Mouse (Mus musculus) c-Kit-positive CD71-positive TER-119-negative erythroid progenitor cells, embryonic 14.5 days (primary cell): ENCODE measurements around the gene Cfap43.

Source experiments
- DNase-seq: peaks from one replicate; pipeline ENCODE4 v3.0.0-alpha.2; 2013; ENCODE audit warnings: low read depth

Gene Cfap43

GRCm38 (mm10) chr19:47914191-47914590 lies 4.9 kb downstream of the Cfap43 start:
- no peak for DNase-seq

GRCm38 (mm10) chr19:47913344-47913743 lies 5.7 kb downstream of the Cfap43 start:
- no peak for DNase-seq

- DNase-seq: no peak
These were observed 8.3 kb downstream of the Cfap43 start for GRCm38 (mm10) chr19:47910751-47911150.

- no peak for DNase-seq
These were observed 8.9 kb downstream of the Cfap43 start for GRCm38 (mm10) chr19:47910117-47910618.

- DNase-seq: no peak
These were observed 9.5 kb downstream of the Cfap43 start for GRCm38 (mm10) chr19:47909387-47910116.

- DNase-seq: no peak
These were observed 10.1 kb downstream of the Cfap43 start for GRCm38 (mm10) chr19:47908961-47909371.

- DNase-seq: no peak
These were observed 11.5 kb downstream of the Cfap43 start for GRCm38 (mm10) chr19:47907596-47907995.

- no peak for DNase-seq
These were observed 13.5 kb downstream of the Cfap43 start for GRCm38 (mm10) chr19:47905603-47906002.

GRCm38 (mm10) chr19:47905081-47905480 lies 14.0 kb downstream of the Cfap43 start:
- DNase-seq: no peak

GRCm38 (mm10) chr19:47903679-47904078 lies 15.4 kb downstream of the Cfap43 start:
- DNase-seq: no peak

GRCm38 (mm10) chr19:47902316-47903201 lies 16.5 kb downstream of the Cfap43 start:
- DNase-seq: no peak

GRCm38 (mm10) chr19:47900558-47900957 lies 18.5 kb downstream of the Cfap43 start:
- no peak for DNase-seq

- DNase-seq: no peak
These were observed 19.1 kb downstream of the Cfap43 start for GRCm38 (mm10) chr19:47900012-47900411.

GRCm38 (mm10) chr19:47898472-47899079 lies 20.5 kb downstream of the Cfap43 start:
- peak; percentile 72 for DNase-seq

GRCm38 (mm10) chr19:47893092-47893491 lies 26.0 kb downstream of the Cfap43 start:
- DNase-seq: no peak

GRCm38 (mm10) chr19:47891562-47892312 lies 27.4 kb downstream of the Cfap43 start:
- DNase-seq: no peak

- DNase-seq: no peak
These were observed 28.5 kb downstream of the Cfap43 start for GRCm38 (mm10) chr19:47890489-47891130.

GRCm38 (mm10) chr19:47888037-47888436 lies 31.1 kb downstream of the Cfap43 start:
- DNase-seq: no peak

GRCm38 (mm10) chr19:47887417-47887816 lies 31.7 kb downstream of the Cfap43 start:
- no peak for DNase-seq

GRCm38 (mm10) chr19:47886617-47887016 lies 32.5 kb downstream of the Cfap43 start:
- no peak for DNase-seq

- DNase-seq: no peak
These were observed 33.2 kb downstream of the Cfap43 start for GRCm38 (mm10) chr19:47885886-47886285.
